Mouse (Mus musculus) liver, embryonic 16.5 days (tissue): Measurements from ENCODE around the gene Gm26602. TPM values are rescaled to one million over a fixed set of nuclear protein-coding genes. Genes with fewer than 3 reads are reported as not detected.
A peak's percentile ranks its signal among the peaks of the same experiment; 100 is the strongest.

Experiments used
- ATAC-seq: fragments of 200-750 bp; cut with Nextera tagmentation; 2 replicates; pipeline ENCODE4 v1.8.0; 2017; ENCODE audit warnings: low read depth, mild to moderate bottlenecking, moderate number of reproducible peaks, moderate library complexity
- H3K27ac ChIP-seq: fragments of 300-500 bp; sonication (generic); 2 replicates; pipeline ENCODE4 v1.5.1; 2014; ENCODE audit warnings: mild to moderate bottlenecking, low read length
- H3K27me3 ChIP-seq: fragments of 300-500 bp; sonication (generic); 2 replicates; pipeline ENCODE4 v1.6.1; 2014; ENCODE audit warnings: low read depth, low read length, mixed read lengths; ENCODE audit not compliant: control insufficient read depth, insufficient read depth
- H3K36me3 ChIP-seq: fragments of 300-500 bp; sonication (generic); 2 replicates; pipeline ENCODE4 v1.6.1; 2014; ENCODE audit warnings: mild to moderate bottlenecking; ENCODE audit not compliant: control insufficient read depth, insufficient read depth
- H3K4me1 ChIP-seq: fragments of 300-500 bp; sonication (generic); 2 replicates; pipeline ENCODE4 v1.6.1; 2014; ENCODE audit warnings: low read depth, low read length, mixed read lengths; ENCODE audit not compliant: control insufficient read depth
- H3K4me2 ChIP-seq: fragments of 300-500 bp; sonication (generic); 2 replicates; pipeline ENCODE4 v1.6.1; 2014; ENCODE audit warnings: low read depth, low read length, mixed read lengths
- H3K4me3 ChIP-seq: fragments of 300-500 bp; sonication (generic); 2 replicates; pipeline ENCODE4 v1.5.1; 2014; ENCODE audit warnings: low read depth, mild to moderate bottlenecking, low read length
- H3K9ac ChIP-seq: fragments of 300-500 bp; sonication (generic); 2 replicates; pipeline ENCODE4 v1.6.1; 2014; ENCODE audit warnings: low read depth, low read length
- H3K9me3 ChIP-seq: fragments of 300-500 bp; sonication (generic); replicated peaks from 2 replicates; pipeline ENCODE4 v1.6.1; 2016; ENCODE audit warnings: low read length; ENCODE audit not compliant: control insufficient read depth
- WGBS: fragments of 180-500 bp; shearing (Covaris S2); extraction: QIAGEN DNeasy Blood & Tissue Kit; methylation state at CpG from one replicate; pipeline ENCODE4 v1.1.7; 2014; ENCODE audit not compliant: insufficient replicate concordance; 5-methylcytosine and 5-hydroxymethylcytosine counted together
- polyA plus RNA-seq: library from polyadenylated mRNA; unstranded; fragments of >200 nt; fragmentation: Nextera tagmentation; extraction: Ambion mirVana; gene quantifications from 2 replicates; pipeline ENCODE4 v1.2.1, GENCODE M21; 2015

Gm26602 gene
- polyA plus RNA-seq, 1 experiment from 2014 or later = not detected

DNA sequence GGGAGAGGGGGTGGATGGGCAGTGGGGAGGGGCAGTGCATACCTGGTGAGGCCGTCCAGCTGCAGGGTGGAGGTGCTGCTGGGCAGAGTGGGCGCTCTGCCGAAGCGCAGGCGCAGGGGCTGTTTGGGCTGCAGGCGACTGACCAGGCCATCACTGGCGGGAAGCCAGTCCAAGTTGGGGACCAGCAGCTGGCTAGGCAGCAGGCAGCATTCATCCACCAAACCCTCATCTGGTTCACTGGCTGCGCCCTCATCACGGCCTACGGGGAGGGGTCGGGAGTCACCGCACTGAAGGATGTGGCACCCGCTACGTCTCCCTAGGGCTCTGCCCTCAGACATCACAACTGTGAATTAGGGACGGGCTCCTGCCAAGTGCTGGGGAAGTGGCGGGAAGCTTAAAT lies 14.3 kb upstream of the Gm26602 start:
- Histone ChIP-seq H3K36me3 (no peaks in the 10 kb centered on the region), H3K27ac (no peak overlapping the region), H3K9ac (no peak overlapping the region), H3K4me1 (peaks cover 8% of the 10 kb centered on the region), H3K4me3 (no peak overlapping the region), H3K9me3 (no peaks in the 10 kb centered on the region), H3K27me3 (no peaks in the 10 kb centered on the region), H3K4me2 (no peak overlapping the region)
- 86% methylated on average over 16 of the region's 16 CpGs for WGBS
- no peak for ATAC-seq

DNA sequence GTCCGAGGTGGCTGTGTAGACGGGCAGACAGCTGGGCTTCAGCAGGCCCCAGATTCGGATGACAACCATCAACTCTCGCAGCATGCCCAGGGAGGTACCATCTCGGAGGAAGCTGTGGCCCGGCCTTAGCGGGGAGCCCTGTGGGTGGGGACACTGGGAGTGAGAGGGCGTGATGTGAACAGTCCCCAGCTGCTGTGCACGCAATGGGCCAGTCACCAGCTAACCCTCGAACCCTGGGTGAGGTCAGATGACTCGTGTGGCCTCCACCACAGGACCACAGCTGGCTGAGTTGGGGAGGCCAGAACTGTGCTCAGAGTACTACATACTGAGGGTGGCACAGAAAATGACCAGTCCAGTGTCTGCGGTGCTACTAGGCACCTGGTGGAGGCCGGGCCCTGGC lies 13.8 kb upstream of the Gm26602 start:
- H3K27me3 ChIP-seq = no peaks in the 10 kb centered on the region
- no peaks in the 10 kb centered on the region for H3K36me3 ChIP-seq
- peak; percentile 7; the same call in 1 of the 2 replicates for ATAC-seq
- 70% methylated on average over 13 of the region's 13 CpGs for WGBS
- no peak overlapping the region for H3K4me3 ChIP-seq
- no peaks in the 10 kb centered on the region for H3K9me3 ChIP-seq
- peak overlapping the region; percentile 69 for H3K27ac ChIP-seq
- H3K9ac ChIP-seq = no peak overlapping the region
- no peak overlapping the region for H3K4me2 ChIP-seq
- peaks cover 8% of the 10 kb centered on the region for H3K4me1 ChIP-seq

DNA sequence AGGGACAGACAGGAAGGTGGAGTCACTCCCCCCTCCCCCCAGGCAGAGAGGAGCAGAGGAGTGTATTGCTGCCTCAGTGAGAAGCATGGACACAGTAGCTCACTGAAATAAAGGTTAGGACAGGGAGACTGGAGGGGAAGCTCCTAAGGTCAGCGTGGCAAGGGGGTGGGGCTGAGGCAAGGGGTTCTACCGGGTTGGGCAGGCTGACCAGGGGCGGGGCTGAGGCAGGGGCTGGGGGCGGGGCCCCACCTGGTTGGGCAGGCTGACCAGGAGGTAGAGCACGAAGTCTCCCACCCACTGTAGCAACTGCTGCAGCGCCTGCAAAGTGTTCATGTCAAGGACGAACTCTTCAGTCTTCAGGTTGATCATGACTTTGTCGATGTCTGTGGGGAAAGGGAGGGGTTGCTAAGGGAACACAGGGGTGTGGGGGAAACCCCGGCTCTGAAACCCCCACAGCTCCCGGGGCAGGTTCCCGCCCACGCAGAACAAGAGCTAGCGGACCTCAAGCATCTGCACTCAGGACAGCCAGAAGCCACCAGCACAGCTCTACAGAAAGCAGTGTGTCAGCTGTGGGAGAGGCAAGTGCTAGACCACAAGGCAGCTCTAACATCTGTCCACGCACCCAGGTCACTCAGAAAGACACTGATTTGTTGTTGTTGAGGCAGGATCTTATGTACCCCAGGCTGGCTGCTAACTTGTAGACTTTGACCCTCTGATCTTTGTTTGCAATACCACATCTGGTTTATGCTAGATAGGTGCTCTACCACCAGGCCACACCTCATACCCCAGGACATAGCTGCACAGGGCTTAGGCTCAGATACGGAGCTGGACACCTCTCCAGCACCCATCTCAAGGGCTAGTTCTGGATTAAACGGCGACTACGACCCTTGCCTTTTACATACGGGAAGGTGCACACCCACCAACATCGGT lies 13.1 kb upstream of the Gm26602 start:
- H3K27ac ChIP-seq = peak overlapping the region; percentile 69
- 54% methylated on average over 20 of the region's 20 CpGs for WGBS
- H3K4me2 ChIP-seq = peak overlapping the region; percentile 18

DNA sequence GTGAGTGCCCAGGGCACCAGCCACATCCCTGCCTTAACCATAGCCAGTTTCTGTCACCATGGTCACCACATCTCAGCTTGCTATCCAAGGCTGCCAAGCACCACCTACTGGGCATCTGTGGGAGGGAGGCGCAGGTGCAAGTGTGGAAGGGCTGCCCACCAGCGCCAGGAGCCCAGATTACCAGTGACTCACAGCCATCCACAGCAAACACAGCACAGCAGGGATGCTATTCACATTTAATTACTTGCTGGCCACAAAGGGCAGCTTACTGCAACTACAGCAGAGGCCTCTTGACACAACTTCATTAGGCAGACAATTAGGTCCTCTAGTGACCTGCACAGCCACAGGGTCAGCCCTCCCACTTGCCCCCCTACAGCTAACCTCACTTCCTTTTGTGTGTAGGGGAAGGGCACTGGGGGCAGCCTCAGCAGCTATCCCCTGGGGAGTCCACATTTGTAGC lies 9.7 kb upstream of the Gm26602 start:
- no peak for ATAC-seq
- no peaks in the 10 kb centered on the region for H3K27me3 ChIP-seq
- 67% methylated on average over 2 of the region's 2 CpGs for WGBS
- no peak overlapping the region for H3K27ac ChIP-seq
- peaks cover 5% of the 10 kb centered on the region; the same call in 1 of the 2 replicates for H3K36me3 ChIP-seq
- no peak overlapping the region for H3K4me3 ChIP-seq
- H3K4me2 ChIP-seq = no peak overlapping the region
- H3K9ac ChIP-seq = no peak overlapping the region
- no peaks in the 10 kb centered on the region for H3K9me3 ChIP-seq
- peaks cover 8% of the 10 kb centered on the region for H3K4me1 ChIP-seq

More for the DNA sequence above, 13.1 kb upstream of the Gm26602 start:
- Histone ChIP-seq H3K27me3 (no peaks in the 10 kb centered on the region), H3K9me3 (no peaks in the 10 kb centered on the region), H3K36me3 (no peaks in the 10 kb centered on the region), H3K4me3 (peak overlapping the region; percentile 10), H3K4me1 (peaks cover 8% of the 10 kb centered on the region), H3K9ac (no peak overlapping the region)
- ATAC-seq = peak; percentile 85

DNA sequence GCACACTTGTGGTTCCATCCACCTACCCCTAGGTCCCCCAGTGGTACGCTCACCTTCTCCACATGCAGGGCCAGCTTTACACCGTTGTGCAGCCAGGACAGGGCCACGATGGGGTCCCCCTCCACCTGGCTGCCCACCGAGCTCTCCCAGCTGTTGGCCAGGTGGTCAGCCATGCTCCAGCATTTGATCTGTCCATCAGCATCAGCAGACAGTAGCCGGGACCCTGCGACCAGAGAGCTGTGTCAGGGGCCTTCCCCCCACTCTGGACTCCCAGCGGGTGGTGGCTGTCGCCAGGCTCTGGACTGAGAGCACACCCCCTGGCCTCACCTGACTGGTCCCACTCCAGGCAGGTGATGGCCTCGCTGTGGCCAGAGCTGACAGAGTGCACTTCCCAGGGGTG lies 3.9 kb upstream of the Gm26602 start:
- Histone ChIP-seq H3K27me3 (no peaks in the 10 kb centered on the region), H3K4me3 (no peak overlapping the region), H3K27ac (no peak overlapping the region), H3K9ac (no peak overlapping the region), H3K4me2 (no peak overlapping the region), H3K9me3 (no peaks in the 10 kb centered on the region), H3K36me3 (peaks cover 10% of the 10 kb centered on the region), H3K4me1 (peaks cover 19% of the 10 kb centered on the region)
- 87% methylated on average over 9 of the region's 9 CpGs for WGBS
- no peak for ATAC-seq

DNA sequence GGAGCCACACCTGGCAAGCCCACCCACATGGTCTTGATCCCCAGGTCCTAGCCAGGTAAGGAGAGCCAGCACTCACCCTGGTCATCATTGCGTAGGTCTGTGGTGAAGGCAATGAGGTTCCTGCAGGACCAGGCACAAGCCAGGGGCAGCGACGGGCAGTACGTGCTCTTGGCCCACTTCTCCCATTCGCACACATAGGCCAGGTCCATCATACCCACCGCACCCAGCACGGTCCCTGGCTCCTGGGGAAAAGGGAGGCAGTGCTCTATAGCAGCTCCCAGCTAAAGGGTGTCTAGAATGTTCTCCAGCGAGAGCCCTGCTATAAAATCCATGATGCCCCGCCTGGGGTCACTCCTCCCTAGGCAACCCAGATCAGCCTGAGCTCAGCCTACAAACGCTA lies 3.2 kb upstream of the Gm26602 start:
- H3K9me3 ChIP-seq = no peaks in the 10 kb centered on the region
- H3K4me3 ChIP-seq = peak overlapping the region; percentile 95; the same call in 1 of the 2 replicates
- no peaks in the 10 kb centered on the region for H3K27me3 ChIP-seq
- H3K36me3 ChIP-seq = peaks cover 12% of the 10 kb centered on the region
- H3K4me2 ChIP-seq = no peak overlapping the region
- peaks cover 21% of the 10 kb centered on the region for H3K4me1 ChIP-seq
- no peak overlapping the region for H3K27ac ChIP-seq
- H3K9ac ChIP-seq = no peak overlapping the region
- no peak for ATAC-seq
- WGBS = 90% methylated on average over 10 of the region's 10 CpGs

DNA sequence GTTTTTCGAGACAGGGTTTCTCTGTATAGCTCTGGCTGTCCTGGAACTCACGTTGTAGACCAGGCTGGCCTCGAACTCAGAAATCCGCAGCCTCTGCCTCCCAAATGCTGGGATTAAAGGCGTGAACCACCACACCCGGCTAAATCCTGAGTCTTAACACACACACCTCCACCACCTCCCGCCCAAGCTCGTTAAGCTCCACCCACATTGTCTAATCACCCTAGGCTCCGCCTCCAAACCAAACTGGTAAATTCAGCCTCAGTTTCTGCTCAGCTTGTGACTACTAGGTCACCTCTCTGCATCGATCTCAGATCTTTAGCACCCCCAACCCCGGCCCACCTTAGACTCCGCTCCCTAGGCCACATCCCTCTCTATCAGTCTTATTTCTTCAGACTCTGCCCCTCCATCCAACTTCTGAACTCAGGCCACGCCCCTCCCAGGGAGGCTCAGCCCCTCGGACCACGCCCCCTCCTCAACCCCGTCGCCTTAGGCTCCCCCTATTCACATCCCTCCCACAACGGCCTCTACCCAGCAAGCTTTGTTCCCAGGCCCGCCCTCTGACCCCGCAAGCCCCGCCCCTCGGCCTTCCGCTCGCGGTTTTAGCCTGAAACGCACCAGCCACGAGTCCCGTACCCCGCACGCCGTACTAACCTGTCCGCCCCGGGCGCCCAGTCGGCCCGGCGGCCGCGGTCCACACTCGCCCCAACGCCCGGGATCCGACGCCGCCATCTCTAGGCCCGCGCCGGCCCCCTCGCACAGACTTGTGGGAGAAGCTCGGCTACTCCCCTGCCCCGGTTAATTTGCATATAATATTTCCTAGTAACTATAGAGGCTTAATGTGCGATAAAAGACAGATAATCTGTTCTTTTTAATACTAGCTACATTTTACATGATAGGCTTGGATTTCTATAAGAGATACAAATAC lies 2.2 kb upstream of the Gm26602 start, which contains the start of gene Med16:
Gene Med16 (minus strand): TSS at position 757 of the 925 bp plus-strand sequence.
- H3K9ac ChIP-seq = peak within 1 kb of the TSS; percentile 100
- H3K4me1 ChIP-seq = peaks cover 24% of the 10 kb centered on the region
- H3K27ac ChIP-seq = peak within 1 kb of the TSS; percentile 98
- WGBS = 1% methylated on average over 52 of the region's 52 CpGs
- peak within 1 kb of the TSS; percentile 80 for H3K4me2 ChIP-seq
- H3K36me3 ChIP-seq = peaks cover 12% of the 10 kb centered on the region
- peak; percentile 94 for ATAC-seq
- peak within 1 kb of the TSS; percentile 95 for H3K4me3 ChIP-seq
- H3K9me3 ChIP-seq = no peaks in the 10 kb centered on the region
- H3K27me3 ChIP-seq = no peaks in the 10 kb centered on the region

DNA sequence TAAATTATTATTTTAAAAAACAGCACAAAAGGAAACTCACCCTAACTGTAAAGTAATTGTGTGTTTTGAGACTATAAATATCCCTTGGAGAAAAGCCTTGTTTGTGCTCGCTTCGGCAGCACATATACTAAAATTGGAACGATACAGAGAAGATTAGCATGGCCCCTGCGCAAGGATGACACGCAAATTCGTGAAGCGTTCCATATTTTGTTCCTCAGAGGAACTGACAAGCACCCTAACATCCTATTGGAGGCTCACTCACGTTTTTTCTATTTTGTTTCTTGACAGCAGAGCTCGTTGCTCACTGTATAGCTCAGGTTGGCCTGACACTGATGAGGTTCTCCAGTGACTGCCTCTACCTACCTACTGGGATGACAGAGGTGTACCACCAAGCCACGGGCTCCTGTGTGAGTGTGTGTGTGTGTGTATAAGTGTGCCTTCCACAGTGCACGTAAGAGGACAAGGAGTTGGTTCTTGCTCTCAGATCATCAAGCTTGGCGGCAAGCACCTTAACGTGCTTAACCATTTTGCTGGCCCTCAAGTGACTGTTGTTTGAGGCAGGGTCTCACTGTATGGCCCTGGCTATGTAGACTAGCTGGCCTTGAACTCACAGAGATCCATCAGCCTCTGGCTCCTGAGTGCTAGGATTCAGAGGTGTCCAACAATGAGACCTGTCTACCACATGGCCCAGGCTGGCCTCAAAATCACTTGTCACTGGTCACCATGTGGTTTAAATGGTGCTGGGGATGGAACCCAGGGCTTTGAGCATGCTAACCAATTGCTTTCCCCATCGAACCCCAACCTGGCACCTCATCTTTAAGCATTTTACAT lies 1.3 kb upstream of the Gm26602 start:
- Histone ChIP-seq H3K36me3 (peaks cover 12% of the 10 kb centered on the region), H3K27ac (peak overlapping the region; percentile 86), H3K4me2 (peak overlapping the region; percentile 39; the same call in 1 of the 2 replicates), H3K9ac (peak overlapping the region; percentile 52), H3K9me3 (no peaks in the 10 kb centered on the region), H3K4me3 (no peak overlapping the region; the same call in 1 of the 2 replicates), H3K27me3 (no peaks in the 10 kb centered on the region), H3K4me1 (peaks cover 33% of the 10 kb centered on the region)
- 21% methylated on average over 14 of the region's 14 CpGs for WGBS
- ATAC-seq = peak; percentile 58
